Mouse (Mus musculus) frontal cortex, adult (tissue): ENCODE data around the gene Hfm1.
A peak's percentile ranks its signal among the peaks of the same experiment; 100 is the strongest.

ENCODE experiments used
- ATAC-seq: cut with Nextera tagmentation; 2 replicates; pipeline ENCODE4 v1.9.2; 2017; ENCODE audit warnings: mild to moderate bottlenecking, moderate library complexity, mixed read lengths; ENCODE audit not compliant: low TSS enrichment

Hfm1 gene

DNA sequence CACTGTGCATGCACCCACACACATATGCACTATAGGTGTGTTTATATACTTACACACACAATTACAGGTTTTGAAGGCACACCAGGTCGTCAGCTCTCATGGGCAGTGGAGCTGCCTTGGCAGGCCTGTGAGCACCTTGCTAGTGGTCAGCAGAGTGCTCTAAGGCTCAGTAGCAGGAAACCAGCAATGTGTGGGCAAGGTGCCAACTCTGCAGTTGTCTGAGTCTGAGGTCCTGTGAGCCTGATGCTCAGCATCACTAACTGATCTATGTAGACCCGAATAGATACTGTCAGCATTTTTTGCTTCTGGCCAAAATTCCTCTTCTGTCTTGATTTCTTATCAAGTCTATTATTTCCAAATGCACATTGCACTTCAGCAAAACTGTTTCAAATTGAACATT lies 82.2 kb downstream of the Hfm1 start:
- no peak for ATAC-seq

DNA sequence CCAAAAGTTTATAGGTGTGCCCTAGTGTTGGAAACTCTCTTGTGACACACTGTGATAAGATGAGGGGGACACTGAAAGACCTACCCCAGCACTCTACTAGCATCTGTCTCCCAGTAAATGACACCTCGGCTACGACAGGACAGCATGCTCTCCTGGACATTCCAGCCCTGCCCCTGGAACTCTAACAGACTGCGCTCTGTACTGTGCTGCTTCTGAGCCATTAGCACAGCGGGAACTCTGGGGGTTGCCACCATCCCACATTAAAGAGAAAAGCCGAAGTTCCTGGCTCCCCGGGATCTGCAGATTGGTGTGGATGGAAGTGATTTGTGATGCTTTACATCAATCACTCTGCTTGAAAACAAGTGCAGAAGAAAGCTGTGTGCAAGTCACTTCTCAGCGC lies 93.1 kb downstream of the Hfm1 start:
- ATAC-seq = no peak

DNA sequence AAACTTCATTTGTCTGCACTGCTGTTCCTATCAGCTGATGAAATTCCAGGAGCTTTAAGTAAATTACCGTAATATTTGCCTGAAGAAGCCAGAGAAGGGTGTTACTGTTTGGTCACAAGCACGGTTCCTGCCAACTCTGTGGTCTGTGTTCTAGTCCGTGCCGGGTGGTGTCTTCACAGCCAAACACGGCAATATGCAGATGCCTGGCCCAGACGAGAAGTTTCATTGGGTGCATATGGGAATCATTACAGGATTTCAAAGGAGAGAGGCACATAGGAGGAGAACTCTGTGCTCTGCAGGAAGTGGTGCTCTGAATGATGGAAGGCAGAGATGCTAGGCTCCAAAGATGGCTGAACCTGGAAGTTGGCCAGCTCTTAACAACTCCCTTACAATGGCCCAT lies 94.7 kb downstream of the Hfm1 start:
- ATAC-seq = no peak

DNA sequence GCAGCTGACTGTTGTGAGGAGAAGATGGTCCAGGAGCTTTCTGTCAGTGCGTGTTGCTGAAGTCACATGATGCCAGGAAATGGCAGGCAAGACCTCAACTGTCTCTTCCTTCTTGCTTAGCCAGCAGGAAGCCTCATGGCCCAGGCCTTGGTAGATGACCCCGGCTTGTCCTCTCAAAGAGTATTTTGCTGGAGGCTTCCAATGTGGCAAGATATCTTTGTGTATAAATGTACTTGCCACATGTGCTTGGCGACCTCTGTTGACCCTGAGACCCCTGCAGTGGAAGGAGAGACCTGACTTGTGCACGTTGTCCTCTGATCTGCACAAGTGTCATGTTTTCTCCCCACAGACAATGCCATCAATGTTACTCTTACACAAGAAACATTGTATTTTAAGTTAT lies 95.3 kb downstream of the Hfm1 start:
- ATAC-seq = no peak

DNA sequence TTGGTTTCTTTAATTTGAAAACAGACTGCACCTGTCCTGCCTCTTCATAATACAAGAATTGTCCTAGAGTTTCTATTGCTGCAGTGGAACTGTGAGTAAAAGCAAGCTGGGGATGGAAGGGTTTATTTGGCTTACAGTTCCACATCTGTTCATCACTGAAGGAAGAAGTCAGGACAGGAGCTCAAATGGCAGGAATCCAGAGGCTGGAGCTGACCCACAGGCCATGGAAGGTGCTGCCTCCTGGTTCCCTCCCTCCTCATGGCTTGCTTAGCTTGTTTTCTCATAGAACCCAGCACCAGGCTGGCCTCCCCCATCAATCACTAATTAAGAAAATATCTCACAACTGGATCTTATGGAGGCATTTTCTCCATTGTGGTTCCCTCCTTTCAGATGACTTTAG lies 99.4 kb downstream of the Hfm1 start:
- ATAC-seq = no peak

DNA sequence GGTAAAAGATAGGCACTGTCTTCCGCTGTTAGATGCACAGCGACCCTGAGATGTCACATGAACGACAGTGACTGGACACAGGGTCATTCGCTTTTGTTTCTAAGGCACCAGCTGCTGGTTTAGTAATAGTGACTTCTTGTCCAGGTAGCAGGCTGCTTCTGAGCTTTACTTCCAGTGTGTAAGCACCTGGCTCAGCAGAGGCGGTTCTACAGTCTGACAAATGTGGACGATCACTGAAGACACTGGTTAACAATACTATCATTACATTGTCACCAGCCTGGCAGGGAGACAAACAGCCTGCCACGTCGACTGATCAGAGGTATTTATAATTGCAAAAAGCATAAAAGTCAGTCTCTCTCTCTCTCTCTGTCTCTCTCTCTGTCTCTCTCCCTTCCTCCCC lies 100.1 kb downstream of the Hfm1 start:
- ATAC-seq = no peak

DNA sequence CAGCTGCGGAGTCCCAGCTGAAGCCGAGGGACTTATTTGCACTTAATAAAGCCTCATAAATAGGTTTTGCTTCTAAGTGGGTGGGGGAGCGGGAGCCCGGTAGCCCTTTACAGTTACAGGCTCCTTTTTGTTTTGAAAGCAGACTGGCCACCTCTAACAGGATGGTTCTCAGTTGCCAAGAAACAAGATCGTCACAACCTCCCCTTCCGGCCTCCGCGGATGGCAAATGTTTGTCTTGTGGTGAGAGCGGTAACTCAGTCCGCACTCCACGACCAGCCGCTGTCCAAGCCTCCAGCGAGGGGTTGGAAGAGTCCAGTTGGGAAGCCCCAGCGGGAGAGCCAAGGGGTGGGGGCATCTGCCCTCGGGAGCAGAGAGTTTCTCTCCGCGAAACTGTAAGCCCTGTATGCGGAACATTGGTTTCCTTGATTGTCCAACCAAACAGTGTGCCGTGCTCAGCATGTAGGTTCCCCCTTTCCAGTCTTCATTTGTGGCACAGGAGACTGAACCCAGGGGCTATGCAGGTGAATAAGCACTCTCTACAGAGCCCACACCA lies 100.7 kb downstream of the Hfm1 start:
- peak; percentile 70 for ATAC-seq

DNA sequence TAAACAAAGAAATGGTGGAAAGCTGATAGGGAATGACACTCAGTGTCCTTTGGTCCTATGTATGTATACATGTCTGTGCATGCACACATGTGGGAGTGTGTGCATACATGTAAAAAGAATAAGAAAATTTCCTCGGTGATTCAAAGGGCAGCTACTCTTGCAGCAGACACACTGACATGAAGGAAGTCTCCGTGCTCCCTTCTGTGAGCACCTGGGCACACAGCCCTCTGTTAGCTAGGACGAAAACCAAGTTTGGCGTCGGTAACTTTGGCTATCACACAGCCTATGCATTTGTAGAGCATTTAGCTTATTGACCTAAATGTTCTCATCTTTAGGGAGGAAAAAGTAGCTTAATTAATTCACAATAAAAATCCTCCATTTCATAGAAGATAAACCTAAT lies 101.4 kb downstream of the Hfm1 start:
- ATAC-seq = no peak

DNA sequence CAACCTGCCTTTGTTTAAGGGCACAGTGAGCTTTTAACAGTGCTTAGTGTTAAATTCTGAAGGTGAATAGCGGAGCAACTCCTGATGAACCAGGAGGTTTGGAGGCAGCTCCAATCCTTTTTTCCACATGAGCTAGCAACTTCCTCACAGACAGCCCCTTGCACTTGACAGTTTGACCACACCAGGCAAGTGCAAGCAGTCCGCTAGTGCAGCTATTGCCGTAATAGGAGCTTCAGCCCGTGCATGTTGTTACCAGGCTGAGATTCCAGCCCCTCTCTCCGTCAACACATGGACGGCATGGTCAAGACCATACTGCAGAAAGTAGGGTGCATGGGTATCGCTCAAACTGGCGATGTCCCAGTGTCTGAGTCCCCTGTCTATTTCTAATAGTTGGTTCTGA lies 106.5 kb downstream of the Hfm1 start:
- no peak for ATAC-seq

DNA sequence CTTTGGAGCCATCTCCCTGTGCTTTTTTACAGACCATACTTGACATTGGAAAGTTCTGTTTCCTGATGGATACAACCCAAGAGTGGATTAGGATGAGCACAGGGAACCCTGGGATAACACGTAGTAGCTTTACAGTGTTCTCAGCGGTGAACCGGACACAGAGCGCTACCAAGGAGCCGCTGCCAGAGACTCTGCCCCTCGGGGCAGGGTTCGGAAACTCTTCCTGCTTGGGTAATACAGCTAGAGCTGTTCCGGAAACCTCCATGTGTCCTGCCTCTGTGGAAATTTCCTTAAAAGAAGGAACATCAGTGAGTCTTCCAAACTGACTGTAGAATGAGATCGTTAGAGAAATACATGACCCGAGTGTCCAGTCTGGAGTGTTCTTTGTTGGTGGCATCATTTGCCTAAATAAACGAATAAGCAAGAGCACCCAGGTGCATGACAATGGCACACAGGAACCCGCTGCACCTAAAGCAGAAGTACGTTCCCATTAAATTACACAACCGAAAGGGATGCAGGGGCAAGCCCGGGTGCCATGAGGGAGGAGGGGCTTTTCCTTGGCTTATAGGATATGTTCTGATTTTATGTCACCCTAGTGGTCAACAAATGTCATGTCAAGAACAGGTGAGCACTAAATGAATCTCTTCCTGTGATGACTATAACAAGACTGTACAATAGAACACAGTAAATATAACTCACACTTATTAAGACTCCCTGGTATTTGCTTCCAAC lies 110.0 kb downstream of the Hfm1 start:
- no peak for ATAC-seq

DNA sequence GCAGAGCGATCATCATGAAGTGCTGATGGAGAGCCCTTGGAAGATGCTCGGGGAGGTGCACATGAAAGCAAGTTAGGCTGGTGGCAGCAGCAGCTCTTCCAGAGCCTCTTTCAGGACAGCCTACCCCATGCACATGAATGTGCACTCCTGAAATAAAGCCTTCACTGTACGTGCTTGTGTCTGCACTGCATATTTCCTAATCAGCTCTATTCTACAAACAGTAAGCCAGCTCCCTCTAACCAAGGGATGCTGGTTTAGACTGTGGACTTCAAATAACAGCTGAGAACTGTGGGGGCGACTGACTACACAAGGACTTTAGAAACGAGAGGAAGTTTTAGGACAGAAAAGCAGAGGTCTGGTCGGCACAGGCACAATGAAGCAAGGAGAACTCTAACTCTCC lies 111.5 kb downstream of the Hfm1 start:
- peak; percentile 41; the same call in 1 of the 2 replicates for ATAC-seq

DNA sequence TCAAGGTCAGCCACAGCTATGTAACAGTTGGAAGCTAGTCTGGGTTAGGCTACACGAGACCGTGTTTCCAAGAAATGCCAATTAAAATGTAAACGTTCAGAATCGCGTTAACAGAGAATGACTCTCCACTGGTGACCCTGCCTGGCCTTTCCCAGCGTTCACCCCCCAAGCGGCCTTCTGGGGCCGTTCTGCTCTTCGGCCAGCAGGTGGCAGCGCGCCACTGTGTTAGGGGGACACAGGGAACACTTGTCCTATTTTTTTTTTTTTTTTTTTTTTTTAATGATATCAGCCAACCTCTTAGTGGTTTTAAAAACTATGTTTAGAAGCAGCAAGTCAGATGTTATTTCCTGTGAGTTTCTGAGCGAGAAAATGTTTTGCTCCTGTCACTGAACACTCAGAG lies 123.0 kb downstream of the Hfm1 start:
- 0 out of 2 replicates have a peak, but pooled peaks have one; percentile 44 for ATAC-seq

DNA sequence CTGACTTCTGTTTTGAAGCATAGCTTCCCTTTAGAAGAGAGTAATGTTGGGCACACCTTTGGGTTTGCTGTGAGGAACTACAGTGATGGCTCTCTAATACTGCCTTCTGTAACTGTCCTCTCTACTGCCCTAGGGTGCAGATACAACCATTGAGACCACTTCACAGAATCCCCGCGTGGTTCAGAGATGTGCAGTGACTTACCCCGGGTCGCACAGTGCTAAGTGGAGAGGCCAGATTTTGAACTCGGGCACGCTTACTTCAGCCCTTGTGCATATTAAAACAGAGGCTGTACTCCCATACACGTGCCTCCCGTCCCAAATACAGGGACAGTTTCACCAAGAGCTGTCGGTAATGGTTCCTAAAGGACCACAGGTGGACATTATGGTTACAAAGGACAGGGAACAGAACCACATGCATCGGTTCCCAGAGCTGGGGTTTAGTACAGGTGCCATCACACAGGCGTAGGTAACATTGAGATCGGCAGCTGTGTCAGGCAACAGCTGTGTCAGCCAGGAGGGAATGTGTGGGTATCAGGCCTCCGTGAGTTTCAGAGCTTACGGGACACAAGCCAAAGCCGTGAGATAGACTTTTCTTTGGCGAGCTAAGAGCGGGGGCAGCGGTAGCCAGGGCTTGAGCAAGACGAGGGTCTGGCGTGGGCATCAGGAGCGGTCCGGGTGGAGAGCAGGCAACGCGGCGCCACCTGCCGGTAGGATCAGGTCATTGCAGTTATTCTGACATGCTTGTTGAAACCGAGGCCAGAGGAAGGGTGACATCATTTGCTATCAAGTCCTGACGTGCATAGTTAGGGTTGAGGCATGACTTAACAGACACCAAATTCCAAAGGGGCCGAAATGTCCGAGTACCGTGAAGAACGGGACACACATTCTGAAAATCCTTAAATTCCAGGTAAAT lies 124.0 kb downstream of the Hfm1 start:
- peak; percentile 95 for ATAC-seq

DNA sequence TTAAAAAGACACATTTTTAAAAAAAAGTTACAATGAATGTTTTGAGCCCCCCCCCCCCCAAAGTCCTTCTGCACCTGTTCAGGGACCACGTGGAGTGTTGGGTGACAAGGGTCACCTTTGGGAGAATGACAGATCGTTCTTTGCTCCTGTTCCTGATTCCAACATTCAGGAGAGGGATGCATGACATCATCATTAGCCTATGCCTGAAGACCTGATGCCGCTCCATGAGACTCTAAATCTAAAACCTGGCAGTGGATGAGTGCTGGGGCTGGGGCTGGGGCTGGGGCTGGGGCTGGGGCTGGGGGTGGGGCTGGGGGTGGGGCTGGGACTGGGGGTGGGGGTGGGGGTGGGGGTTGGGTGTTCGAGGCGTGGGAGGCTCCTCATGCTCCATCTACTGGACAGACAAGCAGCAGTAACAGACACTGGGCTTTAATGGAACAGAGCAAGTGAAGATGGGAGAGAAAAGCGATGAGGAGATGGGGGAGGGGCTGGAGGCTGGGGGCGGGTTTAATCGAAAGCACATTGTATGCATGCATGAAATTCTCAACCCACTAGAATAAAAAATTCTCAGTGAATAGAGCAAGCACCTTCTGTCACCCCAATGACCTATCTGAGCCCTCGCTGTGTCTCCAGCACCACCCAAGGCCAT lies 124.8 kb downstream of the Hfm1 start:
- ATAC-seq = no peak

DNA sequence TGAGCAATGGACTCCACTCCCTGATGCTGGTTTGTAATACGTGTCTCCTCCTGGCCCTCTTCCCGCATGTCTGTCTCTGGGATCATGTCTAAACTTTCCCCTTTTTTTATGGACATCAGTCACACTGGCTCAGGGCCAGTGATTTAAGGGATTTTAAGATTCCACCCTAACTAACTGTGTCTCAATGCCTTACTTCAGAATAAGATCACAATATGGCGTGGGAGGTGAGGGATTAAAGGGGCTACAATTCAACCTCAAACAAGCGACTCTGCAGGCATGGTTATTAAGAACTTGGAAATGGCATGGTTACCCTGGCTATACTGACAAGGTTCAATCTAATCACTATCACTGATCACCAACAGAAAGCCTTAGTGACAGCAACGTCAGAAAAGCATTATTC lies 128.2 kb downstream of the Hfm1 start:
- no peak for ATAC-seq

DNA sequence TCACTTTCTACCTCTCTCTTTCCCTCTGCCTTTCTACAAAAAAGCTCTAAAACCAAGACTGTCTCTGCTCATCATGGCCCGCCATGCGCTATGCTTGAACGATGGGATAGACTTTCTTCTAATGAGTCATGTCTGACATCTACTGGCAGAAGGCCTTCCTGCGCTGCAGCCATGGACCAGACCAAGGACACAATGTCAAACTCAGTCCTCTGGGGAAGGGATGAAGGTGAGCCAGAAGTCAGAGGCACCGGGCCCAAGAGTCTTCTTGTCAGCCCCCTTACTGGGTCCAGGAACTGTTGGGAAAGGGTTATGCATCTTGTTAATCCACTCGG lies 134.9 kb downstream of the Hfm1 start:
- ATAC-seq = peak; percentile 70

DNA sequence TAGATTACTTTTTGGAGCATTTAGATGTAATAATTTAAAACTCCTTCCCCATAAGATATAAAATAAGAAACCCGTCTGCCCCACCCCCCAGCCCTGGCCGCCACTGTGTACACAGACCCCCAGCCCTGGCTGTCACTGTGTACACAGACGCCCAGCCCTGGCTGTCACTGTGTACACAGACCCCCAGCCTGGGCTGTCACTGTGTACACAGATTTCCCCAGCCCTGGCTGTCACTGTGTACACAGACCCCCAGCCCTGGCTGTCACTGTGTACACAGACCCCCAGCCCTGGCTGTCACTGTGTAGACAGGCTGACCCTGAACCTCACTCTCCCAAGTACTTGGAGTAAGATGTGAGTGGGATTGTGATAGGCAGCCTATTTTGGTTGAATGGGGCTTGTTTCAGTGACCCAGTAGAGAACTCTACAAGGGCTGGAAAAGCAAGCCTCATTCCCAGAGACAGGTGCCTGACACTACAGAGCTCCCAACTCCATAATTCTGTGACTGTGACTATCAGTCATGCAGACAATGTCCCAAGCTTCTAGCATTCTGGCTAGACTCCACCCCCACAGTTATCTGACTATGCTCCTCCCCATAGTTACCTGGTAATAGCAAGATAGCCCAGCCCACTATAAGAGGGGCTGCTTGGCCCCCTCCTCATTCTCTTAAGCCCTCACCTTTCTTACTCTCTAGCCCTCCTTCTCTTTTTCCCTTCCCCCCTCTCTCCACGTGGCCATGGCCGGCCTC lies 135.5 kb downstream of the Hfm1 start:
- ATAC-seq = no peak
